Mouse (Mus musculus): Measurements from ENCODE around the gene Tmem184a.

Tmem184a gene

GRCm38 (mm10) chr5:139792159-139792775 is 27.4 kb downstream of the Tmem184a start:
- DNase-seq: no peak

DNA sequence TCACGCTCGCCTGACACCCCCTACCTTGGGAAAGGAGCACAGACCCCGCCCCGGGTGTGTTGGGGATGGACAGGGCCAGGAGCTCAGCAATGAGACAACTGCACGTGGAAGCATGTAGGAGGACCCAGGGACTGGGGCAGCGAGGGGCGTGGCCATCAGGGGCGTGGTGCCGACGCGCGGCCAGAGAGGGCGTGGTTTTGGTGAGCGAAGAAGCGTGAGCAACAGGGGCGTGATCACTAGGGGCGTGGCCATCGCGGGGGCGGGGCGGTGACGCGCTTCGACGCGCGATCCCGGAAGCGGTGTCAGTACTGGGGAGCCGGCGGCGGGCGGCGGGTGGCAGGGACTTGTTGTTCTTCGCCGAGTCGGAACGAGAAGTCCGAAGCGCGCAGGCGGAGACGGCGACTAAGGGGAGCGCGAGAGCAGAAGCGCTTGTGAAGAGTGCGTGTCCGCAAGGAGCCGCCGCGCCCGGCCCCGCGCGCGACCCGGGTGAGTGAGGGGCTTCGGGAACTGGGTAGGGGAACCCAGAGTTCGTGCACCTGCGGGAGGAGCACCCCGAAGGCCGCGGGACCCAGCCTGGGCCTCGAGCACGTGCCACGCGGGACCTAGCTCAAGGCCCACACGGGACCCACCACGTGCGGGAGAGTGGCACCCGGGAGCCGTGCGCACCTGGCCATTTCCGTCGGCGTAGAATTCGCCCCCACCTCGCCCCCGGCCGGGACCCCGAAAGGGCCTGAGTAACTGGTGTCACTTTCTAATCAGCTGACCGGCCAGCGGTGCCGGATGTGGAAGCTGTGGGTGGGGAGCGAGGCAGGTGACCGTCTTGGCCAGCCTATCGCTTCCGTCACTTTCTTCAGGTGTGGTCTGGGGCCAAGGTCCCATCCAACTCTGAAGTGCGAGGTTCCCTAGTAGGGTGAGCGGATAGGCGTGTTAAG is 28.2 kb downstream of the Tmem184a start, which contains the start of gene Mafk:
Gene Mafk, plus strand, starts transcription at position 287 of the 932 bp plus-strand sequence.
- DNase-seq: peak; percentile 99

- no peak for DNase-seq
These were observed 30.3 kb downstream of the Tmem184a start for GRCm38 (mm10) chr5:139789466-139789865.

DNA sequence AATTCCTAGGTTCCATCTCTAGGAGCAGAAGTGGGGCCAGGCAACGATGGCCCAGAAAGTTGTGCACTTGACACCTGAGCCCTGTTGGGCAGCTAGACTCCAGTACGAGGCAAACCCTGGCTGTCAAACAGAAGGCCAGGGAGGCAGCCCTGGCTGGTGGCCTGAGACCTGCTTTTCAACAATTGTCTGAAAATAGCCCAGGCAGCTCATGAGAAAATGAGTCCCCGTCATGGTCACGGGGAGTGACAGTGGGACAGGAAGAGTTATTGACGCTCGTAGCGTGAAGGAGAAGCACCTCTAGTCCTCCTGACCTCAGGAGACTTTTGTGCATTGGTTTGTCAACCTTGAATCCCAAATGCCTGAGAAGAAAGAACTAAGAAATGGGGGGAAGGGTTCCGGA is 38.3 kb downstream of the Tmem184a start:
- DNase-seq: no peak

DNA sequence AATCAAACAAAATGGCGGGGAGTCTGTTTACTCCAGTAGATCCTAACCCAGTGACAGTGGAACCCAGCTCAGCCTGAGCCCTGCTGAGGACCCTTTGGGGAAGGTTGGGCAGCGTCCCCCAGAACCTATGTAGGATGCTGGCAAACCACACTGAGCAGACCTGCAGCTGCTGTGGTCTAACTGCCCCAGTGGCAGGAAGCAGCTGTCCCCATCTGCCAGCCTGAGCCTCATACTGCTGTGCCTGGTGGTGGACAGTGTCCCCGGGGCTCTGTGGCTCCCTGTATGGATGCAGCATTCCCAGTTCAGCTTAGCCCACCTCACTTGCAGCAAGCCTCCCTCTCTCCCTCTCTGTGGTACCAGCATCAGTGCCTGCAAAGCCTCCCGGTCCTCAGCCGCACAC is 42.8 kb downstream of the Tmem184a start:
- no peak for DNase-seq

- DNase-seq: peak; percentile 99
These were observed 44.3 kb downstream of the Tmem184a start, which contains the start of gene Ints1 for GRCm38 (mm10) chr5:139775216-139775926. TSS of gene Ints1 (minus strand) at chr5:139775674.

- no peak for DNase-seq
These were observed 51.5 kb downstream of the Tmem184a start for GRCm38 (mm10) chr5:139768216-139768615.

- DNase-seq: peak; percentile 45 to 61
These were observed 55.4 kb downstream of the Tmem184a start for GRCm38 (mm10) chr5:139764296-139764695.

GRCm38 (mm10) chr5:139758096-139758495 is 61.6 kb downstream of the Tmem184a start:
- no peak for DNase-seq

- DNase-seq: no peak
These were observed 63.1 kb downstream of the Tmem184a start for GRCm38 (mm10) chr5:139756586-139756985.

GRCm38 (mm10) chr5:139756135-139756534 is 63.6 kb downstream of the Tmem184a start:
- no peak for DNase-seq

DNA sequence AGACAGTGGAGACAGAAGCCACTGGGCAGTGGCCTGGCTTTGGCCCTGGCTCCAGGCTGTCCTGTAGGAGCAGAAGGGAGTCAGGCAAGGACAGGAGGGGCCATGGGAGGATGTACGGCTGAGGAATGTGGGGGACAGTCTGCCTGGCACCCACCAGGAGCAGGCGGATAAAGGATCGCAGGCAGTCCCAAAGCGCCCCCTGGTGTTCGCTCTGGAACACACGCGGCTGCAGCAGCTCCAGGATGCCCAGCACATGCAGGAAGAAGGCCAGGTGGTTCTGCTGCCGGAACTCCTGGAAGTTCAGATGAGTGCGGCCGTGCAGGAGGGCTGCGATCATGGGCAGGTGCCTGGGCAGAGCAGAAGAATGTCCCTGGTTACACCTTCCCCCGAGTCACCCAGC is 65.0 kb downstream of the Tmem184a start:
- DNase-seq: peak; percentile 82 to 85

All from kidney, postnatal 4 days (tissue).